Mouse (Mus musculus) heart, adult 2 months (tissue): ENCODE data around the gene Cideb.

Experiments
- CTCF ChIP-seq: fragments of 200-600 bp; IDR thresholded peaks from 2 replicates; pipeline ENCODE4 v1.8.1; 2022; ENCODE audit warnings: antibody characterized with exemption, mild to moderate bottlenecking, moderate library complexity
- POLR2A ChIP-seq: fragments of 200-500 bp; IDR thresholded peaks from 2 replicates; pipeline ENCODE4 v1.6.1; 2011; ENCODE audit warnings: mild to moderate bottlenecking, low read depth, low read length, control low read depth; ENCODE audit not compliant: insufficient read depth

- no peak for TF ChIP-seq POLR2A
- no peak for TF ChIP-seq CTCF
These were observed 11.0 kb downstream of the Cideb start for GRCm38 (mm10) chr14:55747051-55747847.
